Mouse (Mus musculus) forebrain, embryonic 11.5 days (tissue): ENCODE measurements around the gene Ankrd63. TPM values are rescaled to one million over a fixed set of nuclear protein-coding genes. Genes with fewer than 3 reads are reported as not detected.

Source experiments
- ATAC-seq: fragments of 200-750 bp; cut with Nextera tagmentation; replicated peaks from 2 replicates; pipeline ENCODE4 v1.8.0; 2017; ENCODE audit warnings: moderate TSS enrichment; ENCODE audit not compliant: low FRiP score
- DNase-seq: peaks from one replicate; pipeline ENCODE4 v3.0.0-alpha.2; 2017; ENCODE audit warnings: low spot score
- H3K27ac ChIP-seq: fragments of 300-500 bp; sonication (generic); 2 replicates; pipeline ENCODE4 v1.5.1; 2014; ENCODE audit warnings: low read depth, low read length
- H3K27me3 ChIP-seq: fragments of 300-500 bp; sonication (generic); 2 replicates; pipeline ENCODE4 v1.6.1; 2014; ENCODE audit warnings: mild to moderate bottlenecking, low read length, mixed read lengths; ENCODE audit not compliant: control insufficient read depth, insufficient read depth
- H3K36me3 ChIP-seq: fragments of 300-500 bp; sonication (generic); 2 replicates; pipeline ENCODE4 v1.6.1; 2014; ENCODE audit warnings: mild to moderate bottlenecking, low read length, moderate library complexity, mixed read lengths; ENCODE audit not compliant: control insufficient read depth, insufficient read depth
- H3K4me1 ChIP-seq: fragments of 300-500 bp; sonication (generic); replicated peaks from 2 replicates; pipeline ENCODE4 v1.6.1; 2014; ENCODE audit warnings: low read length, mixed read lengths; ENCODE audit not compliant: control insufficient read depth, insufficient read depth
- H3K4me2 ChIP-seq: fragments of 300-500 bp; sonication (generic); 2 replicates; pipeline ENCODE4 v1.6.1; 2014; ENCODE audit warnings: low read depth, mild to moderate bottlenecking, low read length, moderate library complexity, mixed read lengths; ENCODE audit not compliant: severe bottlenecking
- H3K4me3 ChIP-seq: fragments of 300-500 bp; sonication (generic); 2 replicates; pipeline ENCODE4 v1.5.1; 2014; ENCODE audit warnings: low read depth, low read length
- H3K9ac ChIP-seq: fragments of 300-500 bp; sonication (generic); 2 replicates; pipeline ENCODE4 v1.6.1; 2014; ENCODE audit warnings: low read length
- H3K9me3 ChIP-seq: fragments of 300-500 bp; sonication (generic); 2 replicates; pipeline ENCODE4 v1.6.1; 2016; ENCODE audit warnings: low read length, mixed read lengths; ENCODE audit not compliant: control insufficient read depth
- WGBS: fragments of 180-500 bp; shearing (Covaris S2); extraction: QIAGEN DNeasy Blood & Tissue Kit; methylation state at CpG from one replicate; pipeline ENCODE4 v1.1.7; 2014; 5-methylcytosine and 5-hydroxymethylcytosine counted together
- polyA plus RNA-seq: library from polyadenylated mRNA; unstranded; fragments of >200 nt; fragmentation: Nextera tagmentation; extraction: Ambion mirVana; gene quantifications from 2 replicates; pipeline ENCODE4 v1.2.1, GENCODE M21; 2014

Gene Ankrd63
- polyA plus RNA-seq, 1 experiment from 2014 or later = not detected

- peak within 1 kb of the TSS; percentile 98 for H3K4me2 ChIP-seq
- no peak within 1 kb of the TSS for H3K27ac ChIP-seq
- H3K36me3 ChIP-seq = no peaks in the 10 kb centered on the region
- under 1% methylated on average over 56 of the region's 57 CpGs for WGBS
- peaks cover 14% of the 10 kb centered on the region for H3K27me3 ChIP-seq
- peak; percentile 94 for DNase-seq
- H3K4me3 ChIP-seq = peak within 1 kb of the TSS; percentile 91
- peak within 1 kb of the TSS; percentile 93 for H3K9ac ChIP-seq
- ATAC-seq = peak; percentile 87
- no peaks in the 10 kb centered on the region for H3K9me3 ChIP-seq
- peaks cover 24% of the 10 kb centered on the region for H3K4me1 ChIP-seq
These were observed 41.6 kb upstream of the Ankrd63 start, which contains the start of gene Inafm2 for GRCm38 (mm10) chr2:118745232-118745884. Gene Inafm2, plus strand, starts transcription at chr2:118745758.

DNA sequence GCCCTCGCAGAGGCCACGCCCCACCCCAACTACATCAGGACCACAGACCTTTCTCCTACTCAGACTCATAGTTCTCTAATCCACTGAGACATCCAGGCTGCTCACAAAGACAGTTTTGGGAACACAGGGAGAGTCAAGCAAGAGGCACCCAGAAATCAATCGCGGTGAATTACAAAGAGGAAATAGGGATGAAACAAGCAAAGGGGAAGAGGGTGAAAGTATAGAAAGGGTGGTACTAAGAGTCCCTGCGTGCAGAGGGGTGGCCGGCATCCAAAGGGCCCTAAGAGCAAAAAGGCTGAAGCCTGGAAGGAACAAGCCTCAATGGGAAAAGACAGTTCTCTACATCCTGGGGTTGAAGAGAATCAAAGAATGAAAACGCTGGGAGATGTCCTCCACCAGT lies 40.9 kb upstream of the Ankrd63 start:
- Histone ChIP-seq H3K27ac (no peak overlapping the region), H3K4me3 (peak overlapping the region; percentile 91; the same call in 1 of the 2 replicates), H3K4me2 (no peak overlapping the region; the same call in 1 of the 2 replicates), H3K27me3 (peaks cover 14% of the 10 kb centered on the region), H3K4me1 (peaks cover 24% of the 10 kb centered on the region), H3K9me3 (no peaks in the 10 kb centered on the region), H3K9ac (no peak overlapping the region), H3K36me3 (no peaks in the 10 kb centered on the region)
- WGBS = 9% methylated on average over 7 of the region's 7 CpGs
- no peak for DNase-seq
- no peak for ATAC-seq

- ATAC-seq (no peak), DNase-seq (no peak)
- Histone ChIP-seq H3K4me2 (no peak overlapping the region; the same call in 1 of the 2 replicates), H3K27me3 (peaks cover 14% of the 10 kb centered on the region), H3K9ac (no peak overlapping the region), H3K4me3 (no peak overlapping the region), H3K4me1 (peaks cover 15% of the 10 kb centered on the region), H3K36me3 (no peaks in the 10 kb centered on the region), H3K9me3 (no peaks in the 10 kb centered on the region), H3K27ac (no peak overlapping the region)
- 34% methylated on average over 8 of the region's 8 CpGs for WGBS
These were observed 39.6 kb upstream of the Ankrd63 start for GRCm38 (mm10) chr2:118743261-118743943.

DNA sequence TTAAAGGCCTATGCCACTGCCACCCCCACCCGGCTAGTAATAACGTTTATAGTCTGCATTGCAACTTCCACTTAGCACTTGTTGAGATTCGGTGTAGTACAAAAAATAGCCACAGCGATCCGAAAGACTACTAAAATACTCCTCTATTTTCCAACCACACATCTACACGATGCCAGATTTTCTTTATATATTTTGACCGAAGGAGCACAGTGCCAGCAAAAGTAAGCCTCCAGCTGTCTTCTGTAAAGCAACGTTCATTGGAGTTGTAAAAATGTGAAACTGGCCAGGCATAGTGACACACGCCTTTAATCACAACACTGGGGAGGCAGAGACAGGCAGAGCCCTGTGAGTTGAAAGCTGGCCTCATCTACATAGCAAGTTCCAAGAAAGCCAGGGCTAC lies 37.4 kb upstream of the Ankrd63 start:
- ATAC-seq = no peak
- H3K27ac ChIP-seq = no peak overlapping the region
- H3K4me1 ChIP-seq = peaks cover 7% of the 10 kb centered on the region; the same call in 1 of the 2 replicates
- H3K36me3 ChIP-seq = no peaks in the 10 kb centered on the region
- DNase-seq = no peak
- no peak overlapping the region for H3K4me2 ChIP-seq
- peaks cover 12% of the 10 kb centered on the region for H3K27me3 ChIP-seq
- 75% methylated on average over 9 of the region's 9 CpGs for WGBS
- no peaks in the 10 kb centered on the region for H3K9me3 ChIP-seq
- H3K9ac ChIP-seq = no peak overlapping the region
- H3K4me3 ChIP-seq = no peak overlapping the region

DNA sequence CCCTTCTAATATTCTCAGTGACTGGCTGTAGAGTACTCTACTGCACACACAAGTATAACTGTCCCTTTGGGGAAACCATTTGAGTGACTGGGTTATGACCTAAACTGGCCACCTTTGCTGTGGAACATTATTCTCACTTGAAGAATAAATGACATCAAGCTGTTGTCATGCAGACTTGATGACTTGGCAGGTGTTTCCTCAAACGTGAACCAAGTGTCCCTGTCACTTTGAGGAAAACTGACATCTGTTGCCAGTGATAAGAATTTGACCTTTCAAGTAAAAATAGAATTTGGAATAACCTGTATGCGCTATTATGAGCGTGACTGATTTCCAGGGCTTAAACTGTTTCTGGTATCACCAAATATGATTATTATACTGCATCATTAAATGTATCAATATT lies 36.6 kb upstream of the Ankrd63 start:
- WGBS = 75% methylated on average over 3 of the region's 3 CpGs
- no peak for DNase-seq
- no peak overlapping the region for H3K4me3 ChIP-seq
- no peaks in the 10 kb centered on the region for H3K36me3 ChIP-seq
- H3K27ac ChIP-seq = no peak overlapping the region
- no peaks in the 10 kb centered on the region for H3K9me3 ChIP-seq
- peaks cover 7% of the 10 kb centered on the region; the same call in 1 of the 2 replicates for H3K4me1 ChIP-seq
- ATAC-seq = no peak
- peaks cover 12% of the 10 kb centered on the region for H3K27me3 ChIP-seq
- H3K9ac ChIP-seq = no peak overlapping the region
- no peak overlapping the region for H3K4me2 ChIP-seq

- H3K4me2 ChIP-seq = no peak overlapping the region
- H3K9ac ChIP-seq = no peak overlapping the region
- no peaks in the 10 kb centered on the region for H3K4me1 ChIP-seq
- H3K4me3 ChIP-seq = no peak overlapping the region
- WGBS = 60% methylated on average over 5 of the region's 5 CpGs
- no peak for DNase-seq
- no peaks in the 10 kb centered on the region for H3K27me3 ChIP-seq
- no peaks in the 10 kb centered on the region for H3K9me3 ChIP-seq
- H3K36me3 ChIP-seq = no peaks in the 10 kb centered on the region
- ATAC-seq = no peak
- no peak overlapping the region for H3K27ac ChIP-seq
These were observed 29.6 kb upstream of the Ankrd63 start for GRCm38 (mm10) chr2:118733341-118733740.

GRCm38 (mm10) chr2:118731981-118732380 lies 28.2 kb upstream of the Ankrd63 start:
- WGBS = 90% methylated on average over 5 of the region's 5 CpGs
- Histone ChIP-seq H3K27ac (no peak overlapping the region), H3K9me3 (no peaks in the 10 kb centered on the region), H3K9ac (no peak overlapping the region), H3K27me3 (no peaks in the 10 kb centered on the region; the same call in 1 of the 2 replicates), H3K4me3 (no peak overlapping the region), H3K36me3 (no peaks in the 10 kb centered on the region), H3K4me1 (no peaks in the 10 kb centered on the region), H3K4me2 (no peak overlapping the region)
- DNase-seq (no peak), ATAC-seq (no peak)

DNA sequence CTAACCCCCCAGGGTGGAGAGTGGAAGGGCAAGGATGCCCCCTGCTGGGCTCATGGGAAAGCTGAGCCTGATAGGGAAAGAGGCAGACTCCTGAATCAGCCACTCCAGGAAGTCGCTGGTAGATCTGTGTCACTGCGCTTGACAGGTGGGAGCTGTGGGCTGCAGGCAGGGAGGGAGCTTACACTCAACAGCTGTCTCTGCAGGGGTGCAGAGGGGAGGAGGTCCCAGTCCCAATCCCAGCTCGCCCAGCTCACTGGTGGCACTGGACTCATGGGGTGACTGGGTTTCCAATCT lies 26.8 kb upstream of the Ankrd63 start:
- H3K9ac ChIP-seq = no peak overlapping the region
- H3K4me3 ChIP-seq = no peak overlapping the region
- ATAC-seq (no peak), DNase-seq (no peak)
- H3K4me2 ChIP-seq = no peak overlapping the region
- no peaks in the 10 kb centered on the region for H3K4me1 ChIP-seq
- H3K27me3 ChIP-seq = no peaks in the 10 kb centered on the region; the same call in 1 of the 2 replicates
- WGBS = 11% methylated on average over 3 of the region's 3 CpGs
- no peaks in the 10 kb centered on the region for H3K36me3 ChIP-seq
- H3K9me3 ChIP-seq = no peaks in the 10 kb centered on the region
- no peak overlapping the region for H3K27ac ChIP-seq
